Mouse (Mus musculus) limb, embryonic 11.5 days (tissue): ENCODE measurements around the gene Psmd2. TPM values are rescaled to one million over a fixed set of nuclear protein-coding genes. Genes with fewer than 3 reads are reported as not detected.
A peak's percentile ranks its signal among the peaks of the same experiment; 100 is the strongest.

ENCODE experiments used
- ATAC-seq: fragments of 200-750 bp; cut with Nextera tagmentation; 2 replicates; pipeline ENCODE4 v1.8.0; 2017; ENCODE audit warnings: low read depth; ENCODE audit not compliant: insufficient number of reproducible peaks, low FRiP score, low TSS enrichment
- DNase-seq: peaks from one replicate; pipeline ENCODE4 v3.0.0-alpha.2; 2015; ENCODE audit warnings: low spot score
- H3K27ac ChIP-seq: fragments of 300-500 bp; sonication (generic); replicated peaks from 2 replicates; pipeline ENCODE4 v1.5.1; 2014; ENCODE audit warnings: low read depth, mild to moderate bottlenecking, low read length
- H3K27me3 ChIP-seq: fragments of 300-500 bp; sonication (generic); 2 replicates; pipeline ENCODE4 v1.6.1; 2014; ENCODE audit warnings: mild to moderate bottlenecking, low read length, mixed read lengths; ENCODE audit not compliant: control insufficient read depth, insufficient read depth
- H3K36me3 ChIP-seq: fragments of 300-500 bp; sonication (generic); 2 replicates; pipeline ENCODE4 v1.6.1; 2014; ENCODE audit warnings: mild to moderate bottlenecking, low read length, moderate library complexity, mixed read lengths; ENCODE audit not compliant: control insufficient read depth, insufficient read depth
- H3K4me1 ChIP-seq: fragments of 300-500 bp; sonication (generic); 2 replicates; pipeline ENCODE4 v1.6.1; 2014; ENCODE audit warnings: low read length, mixed read lengths; ENCODE audit not compliant: control insufficient read depth, insufficient read depth
- H3K4me2 ChIP-seq: fragments of 300-500 bp; sonication (generic); 2 replicates; pipeline ENCODE4 v1.6.1; 2014; ENCODE audit warnings: low read depth, mild to moderate bottlenecking, moderate library complexity; ENCODE audit not compliant: severe bottlenecking
- H3K4me3 ChIP-seq: fragments of 300-500 bp; sonication (generic); 2 replicates; pipeline ENCODE4 v1.5.1; 2014; ENCODE audit warnings: low read depth, low read length
- H3K9ac ChIP-seq: fragments of 300-500 bp; sonication (generic); 2 replicates; pipeline ENCODE4 v1.6.1; 2014; ENCODE audit warnings: mild to moderate bottlenecking, low read length
- H3K9me3 ChIP-seq: fragments of 300-500 bp; sonication (generic); 2 replicates; pipeline ENCODE4 v1.6.1; 2016; ENCODE audit warnings: low read length; ENCODE audit not compliant: control insufficient read depth
- WGBS: fragments of 180-500 bp; shearing (Covaris S2); extraction: QIAGEN DNeasy Blood & Tissue Kit; methylation state at CpG from one replicate; pipeline ENCODE4 v1.1.7; 2014; 5-methylcytosine and 5-hydroxymethylcytosine counted together
- polyA plus RNA-seq: library from polyadenylated mRNA; unstranded; fragments of >200 nt; fragmentation: Nextera tagmentation; extraction: Ambion mirVana; gene quantifications from 2 replicates; pipeline ENCODE4 v1.2.1, GENCODE M21; 2014

Psmd2 gene
- polyA plus RNA-seq, 1 experiment from 2014 or later = 480 TPM

- Histone ChIP-seq H3K27ac (no peak overlapping the region), H3K9me3 (no peaks in the 10 kb centered on the region), H3K4me1 (peaks cover 22% of the 10 kb centered on the region; the same call in 1 of the 2 replicates), H3K27me3 (no peaks in the 10 kb centered on the region), H3K9ac (no peak overlapping the region), H3K4me2 (peak overlapping the region; percentile 11; the same call in 1 of the 2 replicates), H3K4me3 (no peak overlapping the region), H3K36me3 (peaks cover 25% of the 10 kb centered on the region)
- ATAC-seq (no peak), DNase-seq (no peak)
- WGBS = 34% methylated on average over 16 of the region's 16 CpGs
These were observed 41.0 kb downstream of the Psmd2 start for GRCm38 (mm10) chr16:20692241-20692965.

GRCm38 (mm10) chr16:20693111-20693701, 41.8 kb downstream of the Psmd2 start, which contains the start of gene Fam131a:
Fam131a (plus strand) TSS chr16:20693241.
- Histone ChIP-seq H3K27ac (peak within 1 kb of the TSS; percentile 45; the same call in 1 of the 2 replicates), H3K4me3 (peak within 1 kb of the TSS; percentile 51), H3K9me3 (no peaks in the 10 kb centered on the region), H3K9ac (peak within 1 kb of the TSS; percentile 53), H3K27me3 (no peaks in the 10 kb centered on the region), H3K36me3 (peaks cover 20% of the 10 kb centered on the region), H3K4me1 (peaks cover 22% of the 10 kb centered on the region; the same call in 1 of the 2 replicates), H3K4me2 (peak within 1 kb of the TSS; percentile 76)
- ATAC-seq (peak; percentile 93), DNase-seq (peak; percentile 95)
- 0% methylated on average over 36 of the region's 37 CpGs for WGBS

- ATAC-seq = no peak
- Histone ChIP-seq H3K4me3 (no peak overlapping the region), H3K9ac (no peak overlapping the region), H3K9me3 (no peaks in the 10 kb centered on the region), H3K27ac (no peak overlapping the region), H3K4me1 (peaks cover 23% of the 10 kb centered on the region), H3K27me3 (no peaks in the 10 kb centered on the region), H3K4me2 (no peak overlapping the region; the same call in 1 of the 2 replicates), H3K36me3 (peaks cover 9% of the 10 kb centered on the region)
- no peak for DNase-seq
- WGBS = 87% methylated on average over 8 of the region's 8 CpGs
These were observed 43.3 kb downstream of the Psmd2 start for GRCm38 (mm10) chr16:20694781-20695180.

GRCm38 (mm10) chr16:20695622-20696323, 44.3 kb downstream of the Psmd2 start:
- peak; percentile 31; the same call in 1 of the 2 replicates for ATAC-seq
- 2% methylated on average over 44 of the region's 46 CpGs for WGBS

GRCm38 (mm10) chr16:20699266-20699665, 47.8 kb downstream of the Psmd2 start:
- DNase-seq = no peak
- H3K9ac ChIP-seq = no peak overlapping the region
- no peak overlapping the region for H3K4me2 ChIP-seq
- H3K36me3 ChIP-seq = no peaks in the 10 kb centered on the region; the same call in 1 of the 2 replicates
- no peak overlapping the region for H3K27ac ChIP-seq
- no peaks in the 10 kb centered on the region for H3K9me3 ChIP-seq
- 81% methylated on average over 5 of the region's 5 CpGs for WGBS
- H3K4me3 ChIP-seq = no peak overlapping the region
- no peaks in the 10 kb centered on the region for H3K27me3 ChIP-seq
- ATAC-seq = no peak
- H3K4me1 ChIP-seq = peaks cover 36% of the 10 kb centered on the region

More at GRCm38 (mm10) chr16:20695622-20696323, 44.3 kb downstream of the Psmd2 start:
- H3K36me3 ChIP-seq = peaks cover 3% of the 10 kb centered on the region
- H3K27me3 ChIP-seq = no peaks in the 10 kb centered on the region
- peak overlapping the region; percentile 55 for H3K9ac ChIP-seq
- H3K4me2 ChIP-seq = peak overlapping the region; percentile 80
- H3K4me1 ChIP-seq = peaks cover 29% of the 10 kb centered on the region
- peak; percentile 74 for DNase-seq
- no peaks in the 10 kb centered on the region for H3K9me3 ChIP-seq
- H3K4me3 ChIP-seq = peak overlapping the region; percentile 35
- H3K27ac ChIP-seq = no peak overlapping the region

- peak overlapping the region; percentile 65; the same call in 1 of the 2 replicates for H3K27ac ChIP-seq
- ATAC-seq (no peak), DNase-seq (peak; percentile 47)
- H3K27me3 ChIP-seq = no peaks in the 10 kb centered on the region
- H3K4me1 ChIP-seq = peaks cover 36% of the 10 kb centered on the region
- H3K9ac ChIP-seq = 0 out of 2 replicates have a peak overlapping the region, but pooled peaks have one; percentile 17
- WGBS = 24% methylated on average over 5 of the region's 5 CpGs
- H3K4me2 ChIP-seq = no peak overlapping the region
- H3K9me3 ChIP-seq = no peaks in the 10 kb centered on the region
- no peaks in the 10 kb centered on the region; the same call in 1 of the 2 replicates for H3K36me3 ChIP-seq
- 0 out of 2 replicates have a peak overlapping the region, but pooled peaks have one; percentile 5 for H3K4me3 ChIP-seq
These were observed 48.6 kb downstream of the Psmd2 start for GRCm38 (mm10) chr16:20700036-20700435.

GRCm38 (mm10) chr16:20701316-20701715, 49.9 kb downstream of the Psmd2 start:
- DNase-seq (no peak), ATAC-seq (peak; percentile 29; the same call in 1 of the 2 replicates)
- H3K4me2 ChIP-seq = no peak overlapping the region
- peak overlapping the region; percentile 23 for H3K9ac ChIP-seq
- peak overlapping the region; percentile 58; the same call in 1 of the 2 replicates for H3K27ac ChIP-seq
- 46% methylated on average over 7 of the region's 7 CpGs for WGBS
- no peaks in the 10 kb centered on the region for H3K27me3 ChIP-seq
- H3K36me3 ChIP-seq = no peaks in the 10 kb centered on the region; the same call in 1 of the 2 replicates
- no peak overlapping the region for H3K4me3 ChIP-seq
- peaks cover 25% of the 10 kb centered on the region for H3K4me1 ChIP-seq
- no peaks in the 10 kb centered on the region for H3K9me3 ChIP-seq
